Mouse (Mus musculus) MEL (cell line): ENCODE data around the gene Arhgap44. TPM values are rescaled to one million over a fixed set of nuclear protein-coding genes. Genes with fewer than 3 reads are reported as not detected.

Source experiments
- DNase-seq: peaks from one replicate; pipeline ENCODE4 v3.0.0; 2011; ENCODE audit warnings: low read depth, low spot score
- H3K27ac ChIP-seq: 2 replicates; pipeline ENCODE4 v1.5.1; 2012; ENCODE audit warnings: low read depth, mild to moderate bottlenecking, control low read depth, low read length, moderate library complexity; ENCODE audit not compliant: control insufficient read depth
- H3K27me3 ChIP-seq, 2 experiments: fragments of 150-350 bp in 1 of 2; sonication (generic) in 1 of 2; 2 replicates each; pipeline ENCODE4 v1.6.1; 2012; ENCODE audit warnings: low read length in 2 of 2, mild to moderate bottlenecking in 2 of 2, improper control_type of control experiment in 1 of 2, moderate library complexity in 1 of 2; ENCODE audit not compliant: insufficient read depth in 2 of 2, control insufficient read depth in 1 of 2
- H3K36me3 ChIP-seq, 2 experiments: 2 replicates each; pipeline ENCODE4 v1.6.1; 2012 to 2014; ENCODE audit warnings: low read length in 2 of 2, improper control_type of control experiment in 1 of 2, inconsistent platforms in 1 of 2, mild to moderate bottlenecking in 1 of 2; ENCODE audit not compliant: insufficient read depth in 2 of 2, control insufficient read depth in 1 of 2
- H3K4me1 ChIP-seq, 2 experiments: fragments of 150-350 bp in 1 of 2; sonication (generic) in 1 of 2; 2 replicates each; pipeline ENCODE4 v1.6.1; 2012; ENCODE audit warnings: low read length in 2 of 2, improper control_type of control experiment in 1 of 2, mild to moderate bottlenecking in 1 of 2; ENCODE audit not compliant: insufficient read depth in 2 of 2, control insufficient read depth in 1 of 2
- H3K4me3 ChIP-seq, 2 experiments: fragments of 150-350 bp in 1 of 2; sonication (generic) in 1 of 2; 2 replicates each; pipeline ENCODE4 v1.5.1; 2012; ENCODE audit warnings: low read depth in 2 of 2, low read length in 2 of 2, mild to moderate bottlenecking in 2 of 2, moderate library complexity in 2 of 2, control low read depth in 1 of 2, improper control_type of control experiment in 1 of 2; ENCODE audit not compliant: control insufficient read depth in 1 of 2, insufficient read depth in 1 of 2
- H3K79me2 ChIP-seq: 2 replicates; pipeline ENCODE4 v1.6.1; 2012; ENCODE audit warnings: mild to moderate bottlenecking, low read length, moderate library complexity; ENCODE audit not compliant: control insufficient read depth, poor library complexity, insufficient read depth
- H3K9ac ChIP-seq: 2 replicates; pipeline ENCODE4 v1.6.1; 2012; ENCODE audit warnings: low read depth, mild to moderate bottlenecking, control low read depth, low read length, moderate library complexity; ENCODE audit not compliant: control insufficient read depth, poor library complexity, severe bottlenecking
- H3K9me3 ChIP-seq: fragments of 150-350 bp; sonication (generic); replicated peaks from 2 replicates; pipeline ENCODE4 v1.6.1; 2012; ENCODE audit warnings: mild to moderate bottlenecking, low read length, improper control_type of control experiment, moderate library complexity; ENCODE audit not compliant: insufficient read depth
- BHLHE40 ChIP-seq: IDR thresholded peaks from 2 replicates; pipeline ENCODE4 v1.6.1; 2012; ENCODE audit warnings: low read depth, mild to moderate bottlenecking, inconsistent platforms, low read length, improper control_type of control experiment, borderline replicate concordance
- CHD2 ChIP-seq: IDR thresholded peaks from 2 replicates; pipeline ENCODE4 v1.6.1; 2011; ENCODE audit warnings: low read length, improper control_type of control experiment
- ELF1 ChIP-seq: IDR thresholded peaks from 2 replicates; pipeline ENCODE4 v1.6.1; 2014; ENCODE audit warnings: low read depth, mild to moderate bottlenecking, inconsistent platforms, low read length, improper control_type of control experiment, moderate library complexity
- GATA1 ChIP-seq: IDR thresholded peaks from 2 replicates; pipeline ENCODE4 v1.6.1; 2011; ENCODE audit warnings: low read depth, low read length, improper control_type of control experiment
- HCFC1 ChIP-seq: IDR thresholded peaks from 2 replicates; pipeline ENCODE4 v1.6.1; 2012; ENCODE audit warnings: low read depth, mild to moderate bottlenecking, inconsistent platforms, low read length, improper control_type of control experiment, moderate library complexity
- JUND ChIP-seq: IDR thresholded peaks from 2 replicates; pipeline ENCODE4 v1.6.1; 2011; ENCODE audit warnings: low read depth, mild to moderate bottlenecking, improper control_type of control experiment, low read length
- KAT2A ChIP-seq: conservative IDR thresholded peaks from 2 replicates; pipeline ENCODE4 v1.6.1; 2012; ENCODE audit warnings: low read depth, low read length, improper control_type of control experiment, inconsistent platforms
- MAX ChIP-seq: IDR thresholded peaks from 2 replicates; pipeline ENCODE4 v1.6.1; 2011; ENCODE audit warnings: low read length, improper control_type of control experiment
- MYB ChIP-seq: IDR thresholded peaks from 2 replicates; pipeline ENCODE4 v1.6.1; 2011; ENCODE audit warnings: mild to moderate bottlenecking, low read depth, low read length, improper control_type of control experiment
- MYC ChIP-seq: IDR thresholded peaks from 2 replicates; pipeline ENCODE4 v1.6.1; 2011; ENCODE audit warnings: low read depth, mild to moderate bottlenecking, low read length, improper control_type of control experiment, moderate library complexity
- NELFE ChIP-seq: IDR thresholded peaks from 2 replicates; pipeline ENCODE4 v1.6.1; 2011; ENCODE audit warnings: low read depth, low read length, improper control_type of control experiment
- NRF1 ChIP-seq: IDR thresholded peaks from 2 replicates; pipeline ENCODE4 v1.6.1; 2014; ENCODE audit warnings: low read depth, mild to moderate bottlenecking, inconsistent platforms, low read length, improper control_type of control experiment, moderate library complexity; ENCODE audit not compliant: poor library complexity, insufficient read depth, severe bottlenecking
- RAD21 ChIP-seq: IDR thresholded peaks from 2 replicates; pipeline ENCODE4 v1.6.1; 2011; ENCODE audit warnings: mild to moderate bottlenecking, low read depth, low read length, improper control_type of control experiment
- SIN3A ChIP-seq: IDR thresholded peaks from 2 replicates; pipeline ENCODE4 v1.6.1; 2012; ENCODE audit warnings: low read length, improper control_type of control experiment, inconsistent platforms
- TAL1 ChIP-seq: IDR thresholded peaks from 2 replicates; pipeline ENCODE4 v1.6.1; 2012; ENCODE audit warnings: mild to moderate bottlenecking, inconsistent platforms, low read length, moderate library complexity, mixed read lengths
- USF2 ChIP-seq, 2 experiments: IDR thresholded peaks; 2 replicates each; pipeline ENCODE4 v1.6.1; 2011 to 2012; ENCODE audit warnings: improper control_type of control experiment in 2 of 2, low read length in 2 of 2, borderline replicate concordance in 1 of 2, inconsistent platforms in 1 of 2, low read depth in 1 of 2, mild to moderate bottlenecking in 1 of 2; ENCODE audit not compliant: insufficient read depth in 1 of 2
- ZKSCAN1 ChIP-seq: IDR thresholded peaks from 2 replicates; pipeline ENCODE4 v1.6.1; 2012; ENCODE audit warnings: low read depth, mild to moderate bottlenecking, inconsistent platforms, low read length, improper control_type of control experiment, moderate library complexity
- ZMIZ1 ChIP-seq: IDR thresholded peaks from 2 replicates; pipeline ENCODE4 v1.6.1; 2012; ENCODE audit warnings: low read depth, mild to moderate bottlenecking, inconsistent platforms, low read length, improper control_type of control experiment, moderate library complexity
- ZNF384 ChIP-seq: IDR thresholded peaks from 2 replicates; pipeline ENCODE4 v1.6.1; 2012; ENCODE audit warnings: low read depth, mild to moderate bottlenecking, inconsistent platforms, low read length, improper control_type of control experiment
- polyA plus RNA-seq, 2 experiments: library from polyadenylated mRNA; stranded (reverse) in 1 of 2; unstranded in 1 of 2; fragments of >175 nt in 1 of 2; fragments of >200 nt in 1 of 2; gene quantifications; 2 replicates each; pipeline versions ENCODE4 v1.2.1 to v1.2.4; 2012; ENCODE audit warnings: low replicate concordance in 2 of 2, low read depth in 1 of 2; ENCODE audit not compliant: insufficient read length in 2 of 2, insufficient read depth in 1 of 2, missing spikeins in 1 of 2
- total RNA-seq: library from RNA; depleted of rRNA; stranded (reverse); fragments of 300-350 nt; gene quantifications from 2 replicates; pipeline ENCODE4 v1.2.3, GENCODE M21; 2012

The Arhgap44 gene
- total and polyA plus RNA-seq, 3 experiments, result 0.08 TPM; not detected in 2

DNA sequence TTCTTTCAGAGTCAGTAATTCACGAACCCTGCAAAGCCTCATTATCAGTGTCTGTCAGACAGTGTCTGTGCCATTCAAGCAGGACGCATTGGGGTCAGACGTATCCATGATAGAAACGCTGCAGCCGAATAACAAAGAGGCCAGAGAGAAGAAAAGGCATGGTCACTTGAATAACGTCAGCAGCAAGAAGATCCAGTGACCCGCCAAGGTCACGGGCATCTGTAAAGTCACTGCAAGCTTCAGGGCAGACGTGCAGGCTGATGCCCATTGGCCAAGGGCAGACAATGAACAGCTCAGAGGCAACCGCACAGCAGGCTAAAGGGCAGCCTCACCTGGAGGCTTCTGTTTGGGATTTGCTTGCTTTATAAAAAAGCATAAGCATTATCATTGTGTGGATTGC lies 52.7 kb downstream of the Arhgap44 start:
- Histone ChIP-seq H3K27me3 (no peaks in the 10 kb centered on the region), H3K36me3 (no peaks in the 10 kb centered on the region), H3K4me3 (no peak overlapping the region), H3K27ac (no peak overlapping the region), H3K4me1 (no peaks in the 10 kb centered on the region), H3K9me3 (no peaks in the 10 kb centered on the region), H3K9ac (no peak overlapping the region), H3K79me2 (no peaks in the 10 kb centered on the region)
- TF ChIP-seq USF2 (IDR thresholded peaks at IDR 0.05; ENCODE audit: borderline replicate concordance in 1 of 2, insufficient read depth in 1 of 2, low read depth in 1 of 2, low read length in 2 of 2), result no peak
- TF ChIP-seq NRF1, result no peak
- no peak for TF ChIP-seq JUND
- no peak for TF ChIP-seq NELFE
- no peak for TF ChIP-seq MYB
- no peak for TF ChIP-seq ELF1
- no peak for TF ChIP-seq BHLHE40
- TF ChIP-seq MYC, result no peak
- DNase-seq, result no peak

DNA sequence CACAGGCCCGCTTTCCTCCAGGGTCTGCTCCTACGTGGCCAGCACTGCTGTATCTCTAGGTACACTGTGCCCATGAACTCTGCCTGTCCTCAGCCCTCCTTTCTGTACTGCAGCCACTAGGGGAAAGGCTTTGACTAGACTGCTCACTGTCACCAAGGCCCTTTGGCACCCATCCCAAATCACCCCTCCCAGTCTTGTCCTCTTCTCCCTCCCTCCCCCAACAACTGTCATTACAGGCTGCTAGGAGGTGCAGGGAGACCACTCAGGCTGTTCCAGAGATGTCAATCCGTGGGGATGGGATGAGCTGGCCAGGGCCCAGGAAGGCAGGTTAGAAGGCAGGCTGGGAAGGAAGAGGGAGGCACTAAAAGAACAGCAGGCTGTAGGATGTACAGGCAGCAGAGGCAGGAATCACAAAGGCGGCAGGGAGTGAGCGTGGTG lies 55.0 kb downstream of the Arhgap44 start:
- no peak overlapping the region for H3K27ac ChIP-seq
- H3K4me3 ChIP-seq, result no peak overlapping the region
- no peaks in the 10 kb centered on the region for H3K27me3 ChIP-seq
- H3K79me2 ChIP-seq, result no peaks in the 10 kb centered on the region
- H3K36me3 ChIP-seq, result no peaks in the 10 kb centered on the region
- DNase-seq, result no peak
- H3K9ac ChIP-seq, result no peak overlapping the region
- H3K4me1 ChIP-seq, result no peaks in the 10 kb centered on the region
- TF ChIP-seq ZKSCAN1, result no peak
- TF ChIP-seq ZNF384, result no peak
- no peak for TF ChIP-seq RAD21
- no peak for TF ChIP-seq ZMIZ1
- TF ChIP-seq CHD2, result no peak
- TF ChIP-seq GATA1, result no peak
- TF ChIP-seq MAX, result no peak
- no peak for TF ChIP-seq KAT2A
- TF ChIP-seq SIN3A, result no peak
- TF ChIP-seq TAL1, result no peak
- TF ChIP-seq BHLHE40, result no peak
- TF ChIP-seq MYC, result no peak
- TF ChIP-seq HCFC1, result no peak
- TF ChIP-seq, all 39 proteins: peak for 0
- no peaks in the 10 kb centered on the region for H3K9me3 ChIP-seq
